Mouse (Mus musculus) intestine, embryonic 15.5 days (tissue): ENCODE results near the gene Fam192a. TPM values are rescaled to one million over a fixed set of nuclear protein-coding genes. Genes with fewer than 3 reads are reported as not detected.

Experiments used
- ATAC-seq: fragments of 200-750 bp; cut with Nextera tagmentation; 2 replicates; pipeline ENCODE4 v1.8.0; 2017; ENCODE audit warnings: moderate TSS enrichment, moderate library complexity
- H3K27ac ChIP-seq: fragments of 300-500 bp; sonication (generic); 2 replicates; pipeline ENCODE4 v1.5.1; 2015; ENCODE audit warnings: mild to moderate bottlenecking, inconsistent platforms
- H3K27me3 ChIP-seq: fragments of 300-500 bp; sonication (generic); replicated peaks from 2 replicates; pipeline ENCODE4 v1.6.1; 2015; ENCODE audit warnings: inconsistent platforms
- H3K36me3 ChIP-seq: fragments of 300-500 bp; sonication (generic); 2 replicates; pipeline ENCODE4 v1.6.1; 2015; ENCODE audit warnings: inconsistent platforms
- H3K4me1 ChIP-seq: fragments of 300-500 bp; sonication (generic); replicated peaks from 2 replicates; pipeline ENCODE4 v1.6.1; 2015; ENCODE audit warnings: inconsistent platforms
- H3K4me2 ChIP-seq: fragments of 300-500 bp; sonication (generic); replicated peaks from 2 replicates; pipeline ENCODE4 v1.6.1; 2015; ENCODE audit warnings: mild to moderate bottlenecking, inconsistent platforms
- H3K4me3 ChIP-seq: fragments of 300-500 bp; sonication (generic); replicated peaks from 2 replicates; pipeline ENCODE4 v1.5.1; 2015; ENCODE audit warnings: inconsistent platforms
- H3K9ac ChIP-seq: fragments of 300-500 bp; sonication (generic); 2 replicates; pipeline ENCODE4 v1.6.1; 2015; ENCODE audit warnings: inconsistent platforms
- H3K9me3 ChIP-seq: fragments of 300-500 bp; sonication (generic); 2 replicates; pipeline ENCODE4 v1.6.1; 2016; ENCODE audit warnings: inconsistent platforms
- WGBS: fragments of 180-500 bp; shearing (Covaris S2); methylation state at CpG from one replicate; pipeline ENCODE4 v1.1.7; 2015; 5-methylcytosine and 5-hydroxymethylcytosine counted together
- polyA plus RNA-seq: library from polyadenylated mRNA; unstranded; fragments of >200 nt; fragmentation: Nextera tagmentation; extraction: Ambion mirVana; gene quantifications from 2 replicates; pipeline ENCODE4 v1.2.1, GENCODE M21; 2015

The Fam192a gene
- polyA plus RNA-seq, 1 experiment from 2014 or later = 62.2 TPM

GRCm38 (mm10) chr8:94540889-94541795, 60.7 kb downstream of the Fam192a start:
- Histone ChIP-seq H3K27ac (no peak overlapping the region), H3K9me3 (no peaks in the 10 kb centered on the region), H3K27me3 (no peaks in the 10 kb centered on the region), H3K4me2 (no peak overlapping the region), H3K36me3 (no peaks in the 10 kb centered on the region), H3K9ac (no peak overlapping the region), H3K4me3 (no peak overlapping the region), H3K4me1 (no peaks in the 10 kb centered on the region)
- no peak for ATAC-seq
- 74% methylated on average over 18 of the region's 18 CpGs for WGBS

- Histone ChIP-seq H3K4me3 (no peak overlapping the region), H3K4me1 (no peaks in the 10 kb centered on the region), H3K36me3 (no peaks in the 10 kb centered on the region), H3K27ac (no peak overlapping the region), H3K9ac (no peak overlapping the region), H3K4me2 (no peak overlapping the region), H3K27me3 (peaks cover 3% of the 10 kb centered on the region), H3K9me3 (no peaks in the 10 kb centered on the region)
- WGBS = 78% methylated on average over 2 of the region's 2 CpGs
- ATAC-seq = no peak
Observed at GRCm38 (mm10) chr8:94540025-94540424, 61.8 kb downstream of the Fam192a start.

DNA sequence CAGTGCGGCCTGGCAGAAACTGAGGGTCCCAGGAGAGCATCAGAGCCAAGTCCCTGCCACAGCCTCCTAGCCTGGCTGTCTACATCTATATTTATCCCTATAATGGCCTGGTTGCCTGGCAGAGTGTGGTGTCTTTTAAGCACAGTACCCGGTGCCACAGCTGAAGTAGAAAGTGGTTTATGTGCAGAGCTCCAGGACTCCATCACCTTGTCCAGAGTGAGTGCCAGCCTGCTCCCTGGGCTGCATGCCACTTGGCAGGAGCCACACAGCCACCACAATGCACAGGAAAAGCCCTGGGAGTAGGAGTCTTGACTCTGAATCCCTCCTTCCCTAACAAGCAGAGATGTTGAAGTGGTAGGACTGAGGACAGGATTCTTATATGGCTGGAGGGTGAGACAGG, 64.3 kb downstream of the Fam192a start:
- Histone ChIP-seq H3K27me3 (peaks cover 15% of the 10 kb centered on the region), H3K4me3 (no peak overlapping the region), H3K9me3 (no peaks in the 10 kb centered on the region), H3K4me1 (peaks cover 9% of the 10 kb centered on the region; the same call in 1 of the 2 replicates), H3K4me2 (no peak overlapping the region), H3K9ac (no peak overlapping the region), H3K27ac (no peak overlapping the region), H3K36me3 (no peaks in the 10 kb centered on the region)
- 73% methylated on average over 2 of the region's 2 CpGs for WGBS
- ATAC-seq = no peak

GRCm38 (mm10) chr8:94535631-94536030, 66.2 kb downstream of the Fam192a start:
- Histone ChIP-seq H3K9ac (no peak overlapping the region), H3K4me1 (peaks cover 13% of the 10 kb centered on the region; the same call in 1 of the 2 replicates), H3K27me3 (peaks cover 15% of the 10 kb centered on the region), H3K27ac (no peak overlapping the region), H3K36me3 (no peaks in the 10 kb centered on the region), H3K4me2 (no peak overlapping the region), H3K9me3 (no peaks in the 10 kb centered on the region), H3K4me3 (no peak overlapping the region)
- no peak for ATAC-seq
- WGBS = 80% methylated on average over 7 of the region's 7 CpGs

DNA sequence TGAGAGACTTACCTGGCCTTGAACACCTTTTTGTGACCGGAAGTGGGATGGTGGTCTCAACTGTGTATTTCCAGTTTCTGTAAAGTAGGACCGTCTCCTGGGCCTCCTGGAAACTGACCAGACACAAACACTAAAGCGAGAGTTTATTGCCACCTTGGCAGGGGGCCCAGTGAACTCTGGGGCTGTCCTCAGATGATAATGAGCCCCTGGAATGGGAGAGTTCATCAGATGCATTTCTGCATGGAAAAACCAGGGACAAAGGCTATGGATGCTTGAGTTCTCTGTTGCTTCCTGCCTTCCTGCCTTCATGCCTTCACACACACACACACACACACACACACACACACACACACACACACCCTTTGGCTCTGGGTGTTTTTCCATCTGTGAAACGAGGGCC, 67.2 kb downstream of the Fam192a start:
- no peak for ATAC-seq
- Histone ChIP-seq H3K9ac (no peak overlapping the region), H3K27ac (no peak overlapping the region), H3K36me3 (no peaks in the 10 kb centered on the region), H3K4me2 (no peak overlapping the region), H3K27me3 (peaks cover 15% of the 10 kb centered on the region), H3K4me3 (no peak overlapping the region), H3K4me1 (peaks cover 13% of the 10 kb centered on the region; the same call in 1 of the 2 replicates), H3K9me3 (no peaks in the 10 kb centered on the region)
- 39% methylated on average over 4 of the region's 4 CpGs for WGBS

GRCm38 (mm10) chr8:94532873-94533671, 68.7 kb downstream of the Fam192a start, which contains the start of gene Cpne2:
TSS of gene Cpne2 (plus strand) at chr8:94532990.
- ATAC-seq = peak; percentile 88
- Histone ChIP-seq H3K27me3 (peaks cover 15% of the 10 kb centered on the region), H3K4me1 (peaks cover 13% of the 10 kb centered on the region; the same call in 1 of the 2 replicates), H3K36me3 (no peaks in the 10 kb centered on the region), H3K9ac (peak within 1 kb of the TSS; percentile 74), H3K4me2 (peak within 1 kb of the TSS; percentile 94), H3K27ac (no peak within 1 kb of the TSS), H3K9me3 (no peaks in the 10 kb centered on the region), H3K4me3 (peak within 1 kb of the TSS; percentile 77)
- under 1% methylated on average over 70 of the region's 81 CpGs for WGBS

- Histone ChIP-seq H3K9ac (peak overlapping the region; percentile 74), H3K27me3 (peaks cover 15% of the 10 kb centered on the region), H3K4me2 (peak overlapping the region; percentile 94), H3K27ac (no peak overlapping the region), H3K36me3 (no peaks in the 10 kb centered on the region), H3K4me3 (peak overlapping the region; percentile 77), H3K9me3 (no peaks in the 10 kb centered on the region), H3K4me1 (peaks cover 13% of the 10 kb centered on the region; the same call in 1 of the 2 replicates)
- peak; percentile 42 for ATAC-seq
- WGBS = under 1% methylated on average over 34 of the region's 34 CpGs
Observed at GRCm38 (mm10) chr8:94532525-94532872, 69.3 kb downstream of the Fam192a start.

- Histone ChIP-seq H3K27ac (no peak overlapping the region), H3K4me1 (peaks cover 13% of the 10 kb centered on the region; the same call in 1 of the 2 replicates), H3K9ac (no peak overlapping the region), H3K4me2 (peak overlapping the region; percentile 94), H3K36me3 (no peaks in the 10 kb centered on the region), H3K9me3 (no peaks in the 10 kb centered on the region), H3K4me3 (peak overlapping the region; percentile 77), H3K27me3 (peaks cover 15% of the 10 kb centered on the region)
- ATAC-seq = peak; percentile 15; the same call in 1 of the 2 replicates
- 4% methylated on average over 8 of the region's 8 CpGs for WGBS
Observed at GRCm38 (mm10) chr8:94532000-94532399, 69.8 kb downstream of the Fam192a start.

DNA sequence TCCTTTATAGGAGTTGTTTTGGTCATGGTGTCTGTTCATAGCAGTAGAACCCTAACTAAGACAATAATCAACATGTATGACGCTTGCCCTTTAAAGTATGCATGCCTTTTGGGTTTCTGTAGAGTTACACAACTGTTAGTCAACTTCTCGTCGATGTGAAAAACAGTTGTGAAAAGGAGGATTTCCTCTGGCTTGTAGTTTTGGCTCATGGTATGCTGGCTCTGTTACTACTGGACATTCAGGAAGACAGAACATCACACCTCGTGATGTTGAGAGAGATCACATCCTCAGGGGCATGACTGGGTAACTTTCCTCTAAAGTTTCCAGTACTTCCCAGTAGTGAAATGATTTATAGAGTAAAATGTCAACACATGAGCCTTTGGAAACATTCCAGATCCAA, 71.2 kb downstream of the Fam192a start:
- ATAC-seq = no peak
- WGBS = 92% methylated on average over 4 of the region's 4 CpGs
- H3K9me3 ChIP-seq = no peaks in the 10 kb centered on the region
- H3K9ac ChIP-seq = no peak overlapping the region
- no peak overlapping the region for H3K4me2 ChIP-seq
- H3K4me3 ChIP-seq = no peak overlapping the region
- H3K4me1 ChIP-seq = peaks cover 13% of the 10 kb centered on the region; the same call in 1 of the 2 replicates
- H3K36me3 ChIP-seq = no peaks in the 10 kb centered on the region
- no peak overlapping the region for H3K27ac ChIP-seq
- peaks cover 12% of the 10 kb centered on the region; the same call in 1 of the 2 replicates for H3K27me3 ChIP-seq

DNA sequence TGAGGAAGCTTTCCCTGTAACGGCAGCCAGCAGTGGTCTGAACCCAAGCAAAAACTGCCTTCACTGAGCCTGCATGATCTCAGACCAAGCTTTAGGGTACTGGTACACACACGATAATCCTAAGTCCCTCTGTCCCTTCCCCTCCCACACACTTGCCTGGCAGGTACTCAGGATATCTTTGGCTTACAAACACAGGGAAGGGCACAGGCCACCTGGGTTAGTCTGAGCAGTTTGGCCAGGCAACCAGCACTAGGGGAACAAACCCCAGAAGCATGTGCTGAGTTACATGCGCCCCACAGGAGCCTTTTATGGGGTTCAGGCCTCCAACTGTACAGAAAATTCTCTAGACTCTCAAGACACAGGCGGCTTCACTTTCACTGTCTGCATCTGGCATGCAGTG, 71.9 kb downstream of the Fam192a start:
- H3K9ac ChIP-seq = no peak overlapping the region
- no peaks in the 10 kb centered on the region for H3K36me3 ChIP-seq
- no peak for ATAC-seq
- 67% methylated on average over 4 of the region's 4 CpGs for WGBS
- H3K4me3 ChIP-seq = no peak overlapping the region
- H3K9me3 ChIP-seq = no peaks in the 10 kb centered on the region
- no peak overlapping the region for H3K4me2 ChIP-seq
- no peak overlapping the region for H3K27ac ChIP-seq
- H3K27me3 ChIP-seq = peaks cover 12% of the 10 kb centered on the region; the same call in 1 of the 2 replicates
- peaks cover 13% of the 10 kb centered on the region; the same call in 1 of the 2 replicates for H3K4me1 ChIP-seq

GRCm38 (mm10) chr8:94528245-94528644, 73.6 kb downstream of the Fam192a start:
- Histone ChIP-seq H3K27me3 (peaks cover 3% of the 10 kb centered on the region; the same call in 1 of the 2 replicates), H3K27ac (no peak overlapping the region), H3K9me3 (no peaks in the 10 kb centered on the region), H3K36me3 (no peaks in the 10 kb centered on the region), H3K9ac (no peak overlapping the region), H3K4me2 (no peak overlapping the region), H3K4me3 (no peak overlapping the region), H3K4me1 (peaks cover 6% of the 10 kb centered on the region; the same call in 1 of the 2 replicates)
- ATAC-seq = no peak
- WGBS = 43% methylated on average over 4 of the region's 4 CpGs

DNA sequence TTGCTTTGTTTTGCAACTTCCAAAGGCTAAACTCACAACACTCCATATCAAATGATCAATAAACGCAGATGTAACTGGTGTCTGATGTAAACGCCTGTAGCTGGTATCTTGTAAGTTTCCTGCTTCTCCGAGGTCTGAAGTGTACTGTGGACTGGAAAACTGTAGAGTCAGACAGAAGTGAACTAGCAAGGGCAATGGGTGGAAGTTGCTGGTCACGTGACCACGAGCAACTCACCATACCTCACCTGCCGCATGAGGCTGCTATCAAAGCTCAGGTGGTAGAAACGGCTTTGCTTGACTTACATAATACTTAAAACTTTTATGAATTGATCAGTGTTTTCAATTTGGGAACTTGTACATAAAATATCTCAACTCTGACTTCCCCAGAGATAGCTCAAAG, 74.6 kb downstream of the Fam192a start:
- Histone ChIP-seq H3K9me3 (no peaks in the 10 kb centered on the region), H3K4me3 (no peak overlapping the region)
- no peak for ATAC-seq

More for the DNA sequence above, 74.6 kb downstream of the Fam192a start:
- H3K27me3 ChIP-seq = no peaks in the 10 kb centered on the region
- H3K27ac ChIP-seq = no peak overlapping the region
- no peaks in the 10 kb centered on the region for H3K36me3 ChIP-seq
- 79% methylated on average over 7 of the region's 7 CpGs for WGBS
- 0 out of 2 replicates have a peak, but pooled peaks cover 4% of the 10 kb centered on the region for H3K4me1 ChIP-seq
- no peak overlapping the region for H3K4me2 ChIP-seq
- no peak overlapping the region for H3K9ac ChIP-seq
